Mouse (Mus musculus) midbrain, embryonic 15.5 days (tissue): ENCODE data around the gene Fam214a. TPM values are rescaled to one million over a fixed set of nuclear protein-coding genes. Genes with fewer than 3 reads are reported as not detected.
"Not testable (repeated sequence)": the region's sequence is repeated elsewhere in the genome, so short reads cannot be mapped to it uniquely, and the experiment has no call there.

Experiments
- ATAC-seq: fragments of 200-750 bp; cut with Nextera tagmentation; replicated peaks from 2 replicates; pipeline ENCODE4 v1.8.0; 2017; ENCODE audit warnings: moderate TSS enrichment
- H3K27ac ChIP-seq: fragments of 300-500 bp; sonication (generic); 2 replicates; pipeline ENCODE4 v1.5.1; 2015; ENCODE audit warnings: mild to moderate bottlenecking, inconsistent platforms
- H3K27me3 ChIP-seq: fragments of 300-500 bp; sonication (generic); replicated peaks from 2 replicates; pipeline ENCODE4 v1.6.1; 2015; ENCODE audit warnings: inconsistent platforms
- H3K36me3 ChIP-seq: fragments of 300-500 bp; sonication (generic); replicated peaks from 2 replicates; pipeline ENCODE4 v1.6.1; 2015; ENCODE audit warnings: inconsistent platforms
- H3K4me1 ChIP-seq: fragments of 300-500 bp; sonication (generic); 2 replicates; pipeline ENCODE4 v1.6.1; 2015; ENCODE audit warnings: inconsistent platforms
- H3K4me2 ChIP-seq: fragments of 300-500 bp; sonication (generic); 2 replicates; pipeline ENCODE4 v1.6.1; 2015; ENCODE audit warnings: inconsistent platforms, mild to moderate bottlenecking, moderate library complexity
- H3K4me3 ChIP-seq: fragments of 300-500 bp; sonication (generic); 2 replicates; pipeline ENCODE4 v1.5.1; 2015; ENCODE audit warnings: mild to moderate bottlenecking, inconsistent platforms
- H3K9ac ChIP-seq: fragments of 300-500 bp; sonication (generic); 2 replicates; pipeline ENCODE4 v1.6.1; 2015; ENCODE audit warnings: mild to moderate bottlenecking, inconsistent platforms
- H3K9me3 ChIP-seq: fragments of 300-500 bp; sonication (generic); 2 replicates; pipeline ENCODE4 v1.6.1; 2016; ENCODE audit warnings: inconsistent platforms
- WGBS: fragments of 180-500 bp; shearing (Covaris S2); methylation state at CpG from one replicate; pipeline ENCODE4 v1.1.7; 2015; ENCODE audit warnings: mixed read lengths; 5-methylcytosine and 5-hydroxymethylcytosine counted together
- polyA plus RNA-seq: library from polyadenylated mRNA; unstranded; fragments of >200 nt; fragmentation: Nextera tagmentation; extraction: Ambion mirVana; gene quantifications from 2 replicates; pipeline ENCODE4 v1.2.1, GENCODE M21; 2015

The Fam214a gene
- polyA plus RNA-seq, 1 experiment from 2014 or later: 28.1 TPM

- Histone ChIP-seq H3K4me2 (peak overlapping the region; percentile 56), H3K36me3 (no peaks in the 10 kb centered on the region), H3K27me3 (no peaks in the 10 kb centered on the region), H3K9ac (peak overlapping the region; percentile 28; the same call in 1 of the 2 replicates), H3K27ac (peak overlapping the region; percentile 94), H3K9me3 (no peaks in the 10 kb centered on the region), H3K4me1 (peaks cover 43% of the 10 kb centered on the region), H3K4me3 (no peak overlapping the region)
- ATAC-seq: no peak
- WGBS: under 1% methylated on average over 11 of the region's 11 CpGs
Measured at GRCm38 (mm10) chr9:74974758-74975157, 22.1 kb downstream of the Fam214a start.

- Histone ChIP-seq H3K27me3 (no peaks in the 10 kb centered on the region), H3K4me3 (peak overlapping the region; percentile 46), H3K9ac (peak overlapping the region; percentile 56), H3K27ac (peak overlapping the region; percentile 94), H3K9me3 (no peaks in the 10 kb centered on the region), H3K4me2 (peak overlapping the region; percentile 56), H3K36me3 (no peaks in the 10 kb centered on the region), H3K4me1 (peaks cover 47% of the 10 kb centered on the region)
- WGBS: 8% methylated on average over 7 of the region's 7 CpGs
- peak; percentile 35 for ATAC-seq
Measured at GRCm38 (mm10) chr9:74975416-74975815, 22.7 kb downstream of the Fam214a start.

- Histone ChIP-seq H3K27ac (peak overlapping the region; percentile 94), H3K36me3 (no peaks in the 10 kb centered on the region), H3K9me3 (no peaks in the 10 kb centered on the region), H3K9ac (peak overlapping the region; percentile 56), H3K27me3 (no peaks in the 10 kb centered on the region), H3K4me2 (peak overlapping the region; percentile 56), H3K4me3 (peak overlapping the region; percentile 46), H3K4me1 (peaks cover 50% of the 10 kb centered on the region)
- WGBS: 0% methylated on average over 23 of the region's 23 CpGs
- peak; percentile 99 for ATAC-seq
Measured at GRCm38 (mm10) chr9:74975911-74976563, 23.4 kb downstream of the Fam214a start.

- no peaks in the 10 kb centered on the region for H3K36me3 ChIP-seq
- peaks cover 50% of the 10 kb centered on the region for H3K4me1 ChIP-seq
- no peaks in the 10 kb centered on the region for H3K9me3 ChIP-seq
- WGBS: 65% methylated on average over 2 of the region's 2 CpGs
- H3K4me3 ChIP-seq: peak overlapping the region; percentile 46
- ATAC-seq: no peak
- no peaks in the 10 kb centered on the region for H3K27me3 ChIP-seq
- 0 out of 2 replicates have a peak overlapping the region, but pooled peaks have one; percentile 3 for H3K9ac ChIP-seq
- peak overlapping the region; percentile 94 for H3K27ac ChIP-seq
- peak overlapping the region; percentile 56 for H3K4me2 ChIP-seq
Measured at GRCm38 (mm10) chr9:74977251-74977650, 24.6 kb downstream of the Fam214a start.

GRCm38 (mm10) chr9:74977962-74978361 is 25.3 kb downstream of the Fam214a start:
- H3K4me2 ChIP-seq: peak overlapping the region; percentile 56
- peaks cover 50% of the 10 kb centered on the region for H3K4me1 ChIP-seq
- H3K27ac ChIP-seq: peak overlapping the region; percentile 94
- H3K4me3 ChIP-seq: peak overlapping the region; percentile 46
- WGBS: 39% methylated on average over 7 of the region's 7 CpGs
- no peaks in the 10 kb centered on the region for H3K27me3 ChIP-seq
- no peak for ATAC-seq
- no peaks in the 10 kb centered on the region for H3K9me3 ChIP-seq
- no peaks in the 10 kb centered on the region for H3K36me3 ChIP-seq
- H3K9ac ChIP-seq: peak overlapping the region; percentile 29

- no peak overlapping the region for H3K9ac ChIP-seq
Measured at GRCm38 (mm10) chr9:74978868-74979267, 26.2 kb downstream of the Fam214a start.

GRCm38 (mm10) chr9:74979371-74979770 is 26.7 kb downstream of the Fam214a start:
- H3K4me2 ChIP-seq: no peak overlapping the region
- peaks cover 48% of the 10 kb centered on the region for H3K4me1 ChIP-seq
- no peak overlapping the region for H3K9ac ChIP-seq
- no peak overlapping the region for H3K4me3 ChIP-seq
- no peaks in the 10 kb centered on the region for H3K9me3 ChIP-seq
- H3K27ac ChIP-seq: no peak overlapping the region
- ATAC-seq: no peak
- no peaks in the 10 kb centered on the region for H3K36me3 ChIP-seq
- H3K27me3 ChIP-seq: no peaks in the 10 kb centered on the region
- 79% methylated on average over 5 of the region's 5 CpGs for WGBS

More at GRCm38 (mm10) chr9:74978868-74979267, 26.2 kb downstream of the Fam214a start:
- ATAC-seq: no peak
- no peak overlapping the region for H3K4me3 ChIP-seq
- no peaks in the 10 kb centered on the region for H3K27me3 ChIP-seq
- 80% methylated on average over 7 of the region's 7 CpGs for WGBS
- H3K9me3 ChIP-seq: no peaks in the 10 kb centered on the region
- peaks cover 50% of the 10 kb centered on the region for H3K4me1 ChIP-seq
- H3K36me3 ChIP-seq: no peaks in the 10 kb centered on the region
- no peak overlapping the region for H3K27ac ChIP-seq
- peak overlapping the region; percentile 56; the same call in 1 of the 2 replicates for H3K4me2 ChIP-seq

GRCm38 (mm10) chr9:74979866-74980265 is 27.2 kb downstream of the Fam214a start:
- H3K4me2 ChIP-seq: no peak overlapping the region
- peaks cover 43% of the 10 kb centered on the region for H3K4me1 ChIP-seq
- ATAC-seq: no peak
- no peak overlapping the region for H3K27ac ChIP-seq
- no peak overlapping the region for H3K9ac ChIP-seq
- H3K36me3 ChIP-seq: no peaks in the 10 kb centered on the region
- H3K9me3 ChIP-seq: no peaks in the 10 kb centered on the region
- WGBS: 84% methylated on average over 1 of the region's 1 CpGs
- H3K27me3 ChIP-seq: no peaks in the 10 kb centered on the region
- no peak overlapping the region for H3K4me3 ChIP-seq

GRCm38 (mm10) chr9:74981663-74982111 is 29.0 kb downstream of the Fam214a start:
- peaks cover 33% of the 10 kb centered on the region for H3K4me1 ChIP-seq
- WGBS: 81% methylated on average over 3 of the region's 3 CpGs
- ATAC-seq: no peak

GRCm38 (mm10) chr9:74982193-74982592 is 29.5 kb downstream of the Fam214a start:
- WGBS: 76% methylated on average over 8 of the region's 8 CpGs

More at GRCm38 (mm10) chr9:74981663-74982111, 29.0 kb downstream of the Fam214a start:
- no peaks in the 10 kb centered on the region for H3K36me3 ChIP-seq
- H3K4me2 ChIP-seq: no peak overlapping the region
- no peaks in the 10 kb centered on the region for H3K9me3 ChIP-seq
- H3K9ac ChIP-seq: no peak overlapping the region
- H3K4me3 ChIP-seq: no peak overlapping the region
- H3K27ac ChIP-seq: no peak overlapping the region
- no peaks in the 10 kb centered on the region for H3K27me3 ChIP-seq

GRCm38 (mm10) chr9:74982722-74983121 is 30.0 kb downstream of the Fam214a start:
- H3K27me3 ChIP-seq, H3K4me3 ChIP-seq, H3K9me3 ChIP-seq, ATAC-seq, H3K4me2 ChIP-seq, H3K36me3 ChIP-seq, H3K9ac ChIP-seq, H3K27ac ChIP-seq: not testable (repeated sequence)
- WGBS: 75% methylated on average over 1 of the region's 1 CpGs
- H3K4me1 ChIP-seq: peaks cover 27% of the 10 kb centered on the region

More at GRCm38 (mm10) chr9:74982193-74982592, 29.5 kb downstream of the Fam214a start:
- no peak for ATAC-seq
- no peak overlapping the region for H3K9ac ChIP-seq
- H3K36me3 ChIP-seq: no peaks in the 10 kb centered on the region
- H3K27ac ChIP-seq: no peak overlapping the region
- peaks cover 32% of the 10 kb centered on the region for H3K4me1 ChIP-seq
- no peak overlapping the region for H3K4me2 ChIP-seq
- H3K27me3 ChIP-seq: no peaks in the 10 kb centered on the region
- H3K4me3 ChIP-seq: no peak overlapping the region
- H3K9me3 ChIP-seq: no peaks in the 10 kb centered on the region

GRCm38 (mm10) chr9:74985173-74985715 is 32.6 kb downstream of the Fam214a start:
- H3K4me1 ChIP-seq: peaks cover 4% of the 10 kb centered on the region; the same call in 1 of the 2 replicates
- ATAC-seq: peak; percentile 27; the same call in 1 of the 2 replicates
- H3K4me2 ChIP-seq: no peak overlapping the region
- no peak overlapping the region for H3K27ac ChIP-seq
- WGBS: 79% methylated on average over 14 of the region's 14 CpGs
- H3K27me3 ChIP-seq: no peaks in the 10 kb centered on the region
- no peaks in the 10 kb centered on the region for H3K36me3 ChIP-seq
- H3K9me3 ChIP-seq: no peaks in the 10 kb centered on the region
- H3K4me3 ChIP-seq: no peak overlapping the region
- no peak overlapping the region for H3K9ac ChIP-seq
